Mouse (Mus musculus) 3134 (cell line): Measurements from ENCODE around the gene Uba1.

ENCODE experiments used
- DNase-seq: peaks from one replicate; pipeline ENCODE4 v3.0.0-alpha.2; 2011; ENCODE audit warnings: low spot score; ENCODE audit not compliant: insufficient read length; ENCODE audit errors: extremely low read depth

Uba1 gene

GRCm38 (mm10) chrX:20658026-20658652 is at the start of gene Uba1:
Uba1 (plus strand) TSS chrX:20658326.
- peak; percentile 79 for DNase-seq

DNA sequence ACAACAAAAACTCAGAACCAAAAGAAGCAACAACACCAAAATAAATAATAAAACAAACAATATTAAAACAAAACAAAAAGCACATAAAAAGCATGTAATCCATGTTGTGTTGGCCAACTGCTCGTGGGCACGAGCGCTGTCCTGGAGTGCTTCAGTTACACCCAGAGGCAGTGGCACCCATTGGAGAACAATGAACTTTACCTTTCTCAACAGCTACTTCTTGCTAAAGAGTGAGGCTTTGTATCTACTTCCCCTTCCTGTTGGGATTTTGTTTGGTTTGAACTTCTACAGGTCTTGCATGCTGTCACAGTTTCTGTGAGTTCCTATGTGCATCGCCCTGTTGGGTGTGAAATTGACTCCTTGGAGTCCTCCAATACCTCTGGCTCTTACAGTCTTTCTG is 49.6 kb upstream of the Uba1 start:
- DNase-seq, result no peak

DNA sequence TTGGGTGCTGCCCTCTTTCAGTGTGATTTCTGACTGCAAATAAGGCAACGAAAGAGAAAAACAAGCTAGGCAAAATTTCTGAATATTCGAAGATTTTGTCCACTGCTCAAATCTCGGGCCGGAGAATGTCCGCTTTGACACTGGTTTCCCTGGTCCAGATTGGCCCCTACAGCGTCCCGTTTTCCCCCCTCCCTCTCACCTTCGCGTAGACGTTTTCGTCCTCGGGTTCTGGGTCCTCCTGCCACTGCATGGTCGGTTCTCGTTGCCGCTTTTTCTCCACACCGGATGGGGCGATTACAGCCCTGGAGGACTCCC is 41.3 kb upstream of the Uba1 start:
- no peak for DNase-seq

GRCm38 (mm10) chrX:20617176-20617902 is 40.8 kb upstream of the Uba1 start, which contains the start of the genes Rbm10 and Ndufb11:
Rbm10 (plus strand) TSS chrX:20617503.
Ndufb11 (minus strand) TSS chrX:20617619.
- peak; percentile 86 for DNase-seq

- DNase-seq, result no peak
Measured at GRCm38 (mm10) chrX:20617903-20618399, 40.2 kb upstream of the Uba1 start.

DNA sequence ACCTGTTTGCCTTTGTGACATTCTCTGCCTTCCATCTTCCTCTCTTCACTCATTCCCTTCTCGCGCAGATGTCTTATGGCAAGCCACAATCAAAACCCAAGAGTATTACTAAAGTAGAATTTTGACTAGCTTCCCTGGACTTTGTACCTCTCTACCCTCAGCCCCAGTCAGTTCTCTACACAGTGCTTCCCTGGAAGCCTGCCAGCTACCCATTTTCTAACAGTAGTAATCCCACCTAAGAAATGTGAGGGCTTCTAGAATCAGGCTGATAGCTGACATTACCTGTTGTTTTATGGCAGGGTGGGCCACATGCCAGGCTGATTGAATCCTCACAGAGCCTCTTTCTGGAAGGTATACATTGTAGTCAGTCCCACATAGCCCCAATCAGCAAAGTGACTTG is 20.0 kb upstream of the Uba1 start:
- no peak for DNase-seq

DNA sequence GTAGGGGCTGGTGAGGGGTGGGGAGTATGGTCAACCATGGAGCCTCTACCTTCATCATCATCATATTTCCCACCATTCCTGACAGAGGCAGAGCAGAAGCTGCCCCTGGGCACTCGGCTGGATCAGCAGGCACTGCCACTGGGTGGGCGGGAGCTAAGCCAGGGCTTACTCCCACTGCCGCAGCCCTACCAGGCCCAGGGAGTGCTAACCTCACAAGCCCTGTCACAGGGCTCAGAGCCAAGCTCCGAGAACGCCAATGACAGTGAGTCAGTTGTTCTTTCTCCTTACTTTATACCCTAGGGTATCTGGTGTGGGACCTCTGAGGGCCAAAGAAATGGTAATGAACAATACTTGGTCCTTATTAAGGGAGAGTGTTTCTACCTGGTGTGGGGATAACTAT is 13.3 kb upstream of the Uba1 start:
- DNase-seq, result no peak

DNA sequence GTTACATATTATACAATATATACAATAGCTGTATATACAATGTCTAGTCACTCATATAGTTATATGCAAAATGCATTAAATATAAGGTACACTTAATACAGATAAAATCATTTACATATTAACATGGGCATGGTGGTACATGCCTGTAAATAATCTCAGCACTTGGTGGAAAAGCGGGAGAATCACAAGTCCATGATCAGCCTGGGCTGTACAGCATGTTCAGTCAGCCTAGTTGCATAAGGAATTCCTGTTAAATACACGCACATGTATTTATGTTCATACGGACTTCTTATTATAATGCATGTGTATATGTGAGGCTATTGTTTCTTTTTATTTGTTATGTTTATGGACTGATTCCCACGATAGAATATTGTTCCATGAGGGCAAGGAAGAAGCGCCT is 533 bp upstream of the Uba1 start:
- DNase-seq, result peak; percentile 8

DNA sequence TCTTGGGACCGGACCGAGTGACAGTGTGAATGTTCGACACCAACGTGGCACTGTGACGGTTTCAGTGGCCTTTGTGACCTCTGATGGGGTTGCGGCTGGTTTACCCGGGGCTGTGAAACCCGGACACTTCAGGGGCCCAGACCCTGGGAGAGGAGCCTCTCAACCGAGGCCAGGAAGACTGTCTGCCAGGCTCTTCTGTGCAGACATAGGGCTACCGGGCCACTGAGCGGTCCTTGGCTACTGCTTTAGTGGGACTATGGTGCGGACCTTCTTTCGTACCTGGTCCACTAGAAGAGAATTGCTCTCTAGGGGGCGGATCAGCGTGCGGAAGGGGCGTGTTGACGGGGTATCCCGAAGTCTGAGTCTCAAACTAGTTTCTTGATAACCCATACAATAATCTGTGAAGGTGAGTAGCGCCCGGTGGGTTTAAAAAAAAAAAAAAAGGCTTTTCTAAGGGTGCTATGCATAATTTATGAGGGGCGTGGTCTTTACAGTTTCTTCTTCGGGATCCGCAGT is 823 bp downstream of the Uba1 start:
- DNase-seq, result peak; percentile 58

GRCm38 (mm10) chrX:20662317-20662715 is 4.2 kb downstream of the Uba1 start:
- no peak for DNase-seq

DNA sequence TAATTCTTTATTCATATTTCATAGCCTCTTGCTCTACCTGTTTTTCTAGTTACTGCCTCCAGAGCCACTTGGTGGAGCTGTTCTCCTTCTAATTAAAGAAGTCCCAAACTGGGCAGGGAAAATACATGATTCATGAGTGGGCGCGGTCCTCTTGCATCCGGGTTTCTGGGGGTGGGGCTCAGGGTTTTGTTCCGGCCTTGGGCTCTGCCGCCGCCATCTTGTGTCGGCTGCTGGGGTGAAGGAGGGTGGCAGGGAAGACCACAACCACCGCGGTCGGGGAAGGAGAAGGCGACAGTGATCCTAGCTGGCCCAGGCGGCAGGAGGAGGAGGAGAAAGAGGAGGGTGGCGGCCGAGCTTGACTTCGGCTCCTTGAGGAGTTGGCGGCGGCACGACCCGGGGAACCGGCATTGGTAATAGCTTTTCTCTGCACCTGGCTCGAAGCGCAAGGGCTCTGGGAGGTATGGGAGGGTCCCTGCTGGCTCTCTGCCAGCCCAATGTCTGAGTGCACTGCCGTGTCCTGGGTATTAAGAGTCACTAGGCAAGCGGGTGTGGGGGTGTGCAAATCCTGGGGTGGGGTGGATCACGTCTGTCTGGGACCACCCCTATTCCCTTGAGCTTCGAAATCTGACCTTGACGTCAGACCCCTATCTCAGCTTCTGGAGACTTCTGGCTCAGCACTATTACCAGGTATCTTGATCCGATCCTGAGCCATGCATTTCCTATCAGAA is 4.8 kb downstream of the Uba1 start:
- peak; percentile 80 for DNase-seq

DNA sequence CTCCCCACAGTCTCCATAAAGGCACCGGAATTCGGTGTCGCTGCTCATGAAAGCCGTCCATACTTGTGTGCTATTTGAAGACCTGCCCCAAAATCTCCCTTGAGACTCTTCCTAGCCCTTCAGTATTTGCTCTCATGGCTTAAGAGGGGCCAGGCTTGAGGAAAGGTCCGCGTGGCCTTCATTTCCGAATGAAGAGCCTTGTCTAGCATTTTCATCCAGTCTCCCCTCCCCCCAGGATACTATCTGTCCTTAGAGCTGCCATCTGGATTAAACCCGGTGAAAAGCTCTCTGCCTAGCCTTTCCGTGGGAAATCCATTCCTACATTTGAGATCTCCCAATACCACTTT is 5.3 kb downstream of the Uba1 start:
- DNase-seq, result no peak

DNA sequence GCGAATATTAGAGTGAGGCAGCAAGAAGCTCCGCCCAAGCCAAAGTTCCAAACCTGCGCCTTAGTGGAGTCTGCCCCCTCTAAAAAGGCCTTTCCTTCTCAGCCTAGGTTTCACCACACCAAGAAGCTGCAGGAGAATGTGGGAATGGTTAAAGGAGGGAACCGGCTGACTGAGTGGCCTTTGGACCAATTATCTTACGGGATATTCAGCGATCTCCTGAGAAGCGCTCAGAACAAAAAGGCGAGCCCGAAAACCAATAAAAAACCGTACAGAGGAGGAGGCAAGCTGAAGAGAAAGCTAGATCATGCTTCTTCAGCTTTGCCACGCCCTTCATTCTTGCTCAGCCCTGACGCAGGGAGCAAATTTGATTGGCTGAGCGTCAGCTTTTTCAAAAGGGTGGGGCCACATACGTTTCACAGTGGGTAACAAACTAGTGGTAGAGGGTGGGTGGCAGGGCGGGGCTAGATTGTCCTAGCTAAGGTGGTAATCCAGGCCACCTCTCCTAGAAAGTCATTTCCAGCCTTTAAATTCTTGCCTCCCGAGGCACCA is 29.5 kb downstream of the Uba1 start, which contains the start of gene Cdk16:
Gene Cdk16 (plus strand): TSS at position 436 of the 549 bp plus-strand sequence.
- DNase-seq, result peak; percentile 79

GRCm38 (mm10) chrX:20688068-20688547 is 30.0 kb downstream of the Uba1 start:
- peak; percentile 97 for DNase-seq

- DNase-seq, result peak; percentile 74
Measured at GRCm38 (mm10) chrX:20688615-20689014, 30.5 kb downstream of the Uba1 start.

GRCm38 (mm10) chrX:20691566-20691965 is 33.4 kb downstream of the Uba1 start:
- DNase-seq, result no peak

- DNase-seq, result no peak
Measured at GRCm38 (mm10) chrX:20692616-20693015, 34.5 kb downstream of the Uba1 start.

- no peak for DNase-seq
Measured at GRCm38 (mm10) chrX:20695842-20696241, 37.7 kb downstream of the Uba1 start.

DNA sequence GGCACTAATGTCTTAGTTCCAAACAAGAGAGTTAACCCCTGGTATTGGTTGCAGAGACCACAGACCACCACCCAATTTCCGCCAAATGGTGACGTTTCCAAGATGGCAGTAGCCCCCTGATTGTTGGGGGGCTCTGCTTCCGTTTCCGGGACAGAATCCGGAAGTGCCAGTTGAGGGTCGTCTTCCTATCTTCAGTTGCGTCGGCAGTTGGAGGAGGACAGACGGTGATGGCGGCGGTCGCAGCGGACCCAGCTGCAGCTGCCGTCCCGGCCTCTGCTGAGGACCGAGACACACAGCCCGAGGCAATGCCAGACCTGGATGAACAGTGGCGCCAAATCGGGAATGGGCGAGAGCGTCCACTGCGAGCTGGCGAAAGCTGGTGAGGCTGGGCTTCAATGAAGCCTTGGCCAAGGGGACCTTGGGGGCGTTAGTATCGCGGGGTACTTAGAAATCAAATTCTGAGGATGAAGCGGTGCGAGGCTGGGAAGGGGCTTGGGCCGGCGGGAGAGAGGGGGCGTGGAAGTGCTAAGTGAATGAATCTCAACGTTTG is 45.7 kb downstream of the Uba1 start, which contains the start of gene Usp11:
Gene Usp11 (plus strand): TSS at position 166 of the 550 bp plus-strand sequence.
- no peak for DNase-seq

DNA sequence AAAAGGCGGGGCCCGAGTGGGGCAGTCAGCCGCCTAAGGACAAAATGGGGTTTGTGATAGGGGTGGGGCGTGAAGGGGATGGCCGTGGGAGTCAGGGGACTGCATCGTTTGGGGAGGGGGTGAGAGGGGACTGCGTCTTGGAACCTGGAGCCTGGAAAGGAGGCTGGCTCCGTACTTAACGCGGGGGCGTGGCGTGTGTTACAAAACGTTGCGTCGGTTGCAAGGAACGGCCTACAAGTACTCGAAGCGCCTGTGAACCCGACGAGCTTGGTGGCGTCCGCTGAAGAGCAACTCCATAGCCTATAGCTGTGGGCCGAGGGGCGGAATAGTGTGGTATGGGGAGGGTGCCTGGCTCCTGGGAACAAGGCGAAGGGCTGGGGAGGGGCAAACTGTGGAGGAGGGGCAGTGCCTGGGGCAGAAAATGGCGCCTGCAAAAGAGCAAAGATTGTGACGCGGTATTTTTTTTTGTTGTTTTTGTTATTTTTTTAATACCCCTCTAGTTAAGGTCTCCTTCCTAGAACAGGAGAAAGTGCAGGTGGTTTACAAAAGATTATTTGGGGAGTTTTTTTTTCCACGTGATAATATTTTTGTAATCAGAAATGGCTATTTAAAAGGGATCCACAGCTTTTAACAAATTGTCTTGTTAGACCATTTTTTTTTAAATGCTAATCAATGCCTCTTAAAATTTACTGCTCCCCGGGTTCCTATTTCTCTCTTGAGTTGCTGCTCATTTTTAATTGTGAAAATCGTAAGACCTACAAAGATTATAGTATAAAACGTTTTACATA is 46.4 kb downstream of the Uba1 start:
- DNase-seq, result peak; percentile 88
